Mouse (Mus musculus) heart, adult 11 months (tissue): ENCODE measurements at regions not wholly inside any gene's neighbourhood (a gene's known extent, or its start where the extent isn't known, plus 50 kb on each side); places are given as distances from the start of the nearest gene placed in this dataset.

ENCODE experiments used
- DNase-seq: peaks from one replicate; pipeline ENCODE4 v3.0.0; 2022

DNA sequence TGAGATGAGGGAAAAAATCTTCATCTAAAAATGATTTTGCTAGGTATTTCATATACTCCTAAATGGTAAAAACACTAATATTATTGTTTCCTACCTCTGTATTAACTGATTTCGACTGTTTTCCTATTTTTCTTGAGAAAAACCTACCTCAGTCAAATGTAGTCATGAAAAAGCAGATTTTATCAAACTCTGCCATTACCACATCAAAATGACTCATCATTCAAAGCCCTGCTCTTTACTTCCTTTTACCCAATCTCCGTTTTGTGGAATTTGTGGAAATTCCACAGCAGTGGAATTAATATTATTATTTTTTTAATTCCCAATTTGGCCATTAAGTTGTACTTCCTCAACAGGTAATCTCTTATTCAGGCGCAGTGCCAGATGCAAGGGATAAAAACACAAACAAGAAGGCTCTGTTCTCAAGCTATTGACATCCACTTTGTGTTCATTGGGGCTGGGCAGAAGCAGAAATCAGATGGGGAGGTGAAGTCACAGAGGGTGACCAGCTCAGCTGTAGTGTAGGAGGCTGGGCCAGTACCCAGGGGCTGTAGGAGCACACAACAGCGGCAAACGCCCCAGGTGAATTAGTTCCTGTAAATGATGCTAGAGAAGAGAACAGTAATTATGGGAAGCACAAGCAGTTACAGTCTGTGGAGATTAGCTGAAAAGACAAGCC, 138.2 kb upstream of the Mocs2 start:
- no peak for DNase-seq

DNA sequence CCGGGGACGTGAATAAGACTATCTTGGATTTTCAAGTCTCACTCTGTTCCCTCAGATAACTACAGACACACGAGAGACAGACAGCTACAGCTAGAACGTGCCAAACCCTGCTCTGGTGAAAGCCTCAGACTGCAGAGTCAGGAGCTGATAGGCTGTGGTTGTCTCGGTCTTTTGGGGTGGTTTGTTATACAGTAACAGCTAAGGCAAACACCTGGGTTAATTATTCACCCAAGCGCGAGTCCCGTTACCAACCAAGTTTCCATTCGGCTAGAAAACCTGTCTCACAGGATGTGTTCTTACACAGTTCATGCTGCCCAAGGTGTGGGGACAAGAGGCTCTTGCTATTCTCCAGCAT, 137.7 kb upstream of the Mocs2 start:
- peak; percentile 88 for DNase-seq

DNA sequence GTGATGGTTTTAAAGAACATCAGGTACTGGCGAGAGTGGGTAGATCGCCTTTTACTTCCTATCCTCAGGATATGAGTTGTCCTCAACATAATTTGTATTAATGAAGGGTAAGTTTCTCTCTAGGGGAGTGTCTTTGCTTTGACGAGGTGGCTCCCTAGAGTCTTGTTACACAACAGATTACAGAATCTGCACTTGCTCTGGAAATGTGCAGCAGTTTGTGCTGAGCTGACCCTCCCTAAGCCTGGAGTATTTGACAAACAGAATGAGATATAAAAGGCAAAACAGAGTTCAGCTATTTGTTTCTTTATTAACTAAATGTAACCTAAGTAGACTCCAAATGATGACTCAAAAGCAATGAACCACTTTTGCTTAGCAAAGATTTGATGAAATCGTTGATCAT, 136.8 kb upstream of the Mocs2 start:
- DNase-seq, result peak; percentile 93

DNA sequence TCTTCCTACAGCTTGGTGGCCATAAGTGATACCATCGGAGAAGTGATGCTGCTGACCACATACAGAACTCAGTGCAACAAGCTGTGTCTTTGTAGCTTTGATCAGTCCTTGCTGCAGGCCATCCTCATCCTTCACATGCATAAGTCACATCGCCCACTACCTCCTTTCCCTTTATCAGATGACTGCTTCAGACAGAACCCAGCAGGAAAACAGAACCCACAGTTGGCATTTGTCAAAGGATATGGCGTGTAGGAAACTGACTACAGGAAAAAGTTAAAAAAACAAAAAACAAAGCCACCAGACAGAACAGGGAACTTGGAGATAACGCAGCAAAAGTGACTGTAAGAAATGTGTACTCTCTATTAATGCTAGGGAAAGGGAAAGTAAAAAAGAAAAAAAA, 136.1 kb upstream of the Mocs2 start:
- peak; percentile 60 for DNase-seq

- peak; percentile 55 for DNase-seq
Observed at GRCm38 (mm10) chr13:114682891-114683290, 135.1 kb upstream of the Mocs2 start.

DNA sequence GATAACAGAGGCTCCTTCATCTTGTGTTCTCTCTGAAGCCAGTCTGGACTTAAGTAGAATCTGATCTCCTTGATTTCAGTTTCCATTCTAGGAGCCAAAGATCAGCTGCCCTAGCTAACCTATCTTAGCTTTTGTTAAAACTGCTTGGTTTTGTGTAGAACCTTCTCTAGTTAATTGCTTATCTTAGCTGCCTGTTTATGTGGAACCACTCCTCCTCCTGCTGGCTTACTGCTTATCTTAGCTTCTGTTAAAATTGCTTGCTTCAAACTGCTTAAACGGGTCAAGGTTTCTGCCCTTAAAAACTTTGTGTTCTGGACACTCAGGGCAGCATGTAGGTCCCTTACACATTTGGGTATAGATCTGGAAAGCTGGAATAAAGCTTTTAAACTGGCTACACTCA, 133.7 kb upstream of the Mocs2 start:
- peak; percentile 23 for DNase-seq

- DNase-seq, result peak; percentile 13
Observed at GRCm38 (mm10) chr13:114685368-114685767, 132.7 kb upstream of the Mocs2 start.

- DNase-seq, result peak; percentile 13
Observed at GRCm38 (mm10) chr13:114712601-114713000, 105.4 kb upstream of the Mocs2 start.

- peak; percentile 89 for DNase-seq
Observed at GRCm38 (mm10) chr13:114719771-114720170, 98.3 kb upstream of the Mocs2 start.

- DNase-seq, result no peak
Observed at GRCm38 (mm10) chr13:114726828-114727227, 91.2 kb upstream of the Mocs2 start.

- DNase-seq, result no peak
Observed at GRCm38 (mm10) chr13:114735066-114735465, 83.0 kb upstream of the Mocs2 start.

DNA sequence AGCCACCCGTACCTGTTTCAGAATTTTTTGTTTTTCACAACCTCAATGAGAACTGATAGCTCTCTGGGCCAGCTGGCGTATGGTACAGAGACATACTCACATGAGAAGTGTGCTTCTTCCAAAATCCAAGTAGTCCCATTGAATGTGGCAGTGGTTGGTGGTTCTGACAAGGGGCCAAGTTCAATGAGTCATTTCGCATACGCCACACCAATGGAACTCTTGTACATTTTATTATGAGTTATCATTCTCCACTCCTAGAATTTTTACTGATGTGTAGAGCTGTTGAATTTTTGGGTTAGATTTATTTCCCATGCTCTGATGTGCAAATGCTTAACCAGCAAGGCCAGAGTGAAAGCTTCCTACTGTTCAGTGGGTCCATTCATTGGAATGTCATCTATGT, 82.0 kb upstream of the Mocs2 start:
- DNase-seq, result no peak

- no peak for DNase-seq
Observed at GRCm38 (mm10) chr13:114742534-114742933, 75.5 kb upstream of the Mocs2 start.

GRCm38 (mm10) chr13:114745814-114746213, 72.2 kb upstream of the Mocs2 start:
- DNase-seq, result no peak

DNA sequence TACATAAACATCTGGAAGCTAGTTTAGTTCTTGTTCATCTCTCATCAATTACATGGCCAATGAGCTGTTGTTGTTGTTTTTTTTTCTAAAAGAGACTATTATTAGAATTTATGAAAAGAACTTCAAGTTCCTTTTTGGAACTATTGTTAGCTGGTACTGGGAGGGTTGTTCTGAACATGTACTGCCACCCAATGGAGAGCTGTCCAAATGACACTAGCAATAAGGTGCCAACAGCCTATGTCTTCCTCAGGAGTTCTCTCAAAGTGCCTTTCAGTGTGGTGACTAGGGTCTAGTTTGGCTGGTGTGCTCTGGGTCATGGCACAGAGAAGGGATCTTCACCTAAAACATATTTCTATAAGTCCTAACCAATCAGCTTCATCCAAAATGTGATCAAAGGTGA, 60.6 kb upstream of the Mocs2 start:
- peak; percentile 79 for DNase-seq

- DNase-seq, result peak; percentile 74
Observed at GRCm38 (mm10) chr13:114759886-114760285, 58.1 kb upstream of the Mocs2 start.

- DNase-seq, result peak; percentile 97
Observed at GRCm38 (mm10) chr13:114760901-114761300, 57.1 kb upstream of the Mocs2 start.
